Mouse (Mus musculus): ENCODE results near the gene Tunar.

DNA sequence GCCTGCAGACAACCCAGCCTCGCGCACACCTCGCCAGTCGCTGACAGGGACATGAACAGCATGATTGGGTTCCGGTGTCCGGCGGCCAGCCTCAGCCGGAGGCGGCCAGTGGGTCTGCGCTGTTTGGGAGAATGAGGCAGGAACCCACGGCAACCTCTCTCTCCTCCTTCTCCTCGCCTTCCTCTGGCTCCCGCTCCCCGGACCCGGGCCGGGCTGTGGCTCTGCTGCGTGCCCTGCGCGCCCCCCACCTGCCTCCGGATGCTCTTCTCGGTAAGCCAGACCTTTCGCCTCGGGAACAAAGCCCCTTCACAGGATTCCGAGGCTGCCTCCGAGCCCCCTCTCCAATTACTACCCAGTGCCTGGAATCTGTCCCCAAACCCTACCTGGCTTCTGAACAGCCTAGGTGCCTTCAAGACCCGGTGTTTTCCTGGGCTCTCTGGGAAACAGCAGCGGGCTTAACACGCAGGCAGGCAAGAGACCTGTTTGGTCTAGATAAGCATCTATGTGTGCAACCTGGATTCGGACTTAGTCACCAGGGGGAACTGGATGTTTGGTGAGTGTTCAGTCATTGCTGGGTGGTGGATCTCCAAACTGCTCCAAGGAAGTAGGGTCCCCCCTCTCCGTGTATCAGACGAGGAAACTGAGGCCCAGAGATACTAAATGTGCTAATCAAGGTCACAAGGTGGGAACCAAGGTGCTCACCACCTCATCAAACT lies 3.8 kb downstream of the Tunar start:
- no peak for TF ChIP-seq CTCF (IDR thresholded peaks at IDR 0.05; ENCODE audit: extremely low read depth, insufficient read depth, low read length)
- no peak for TF ChIP-seq POLR2A (IDR thresholded peaks at IDR 0.05; ENCODE audit: extremely low read depth, insufficient read depth, low read length)
